Mouse (Mus musculus): ENCODE measurements around the gene Zswim8. TPM values are rescaled to one million over a fixed set of nuclear protein-coding genes. Genes with fewer than 3 reads are reported as not detected.

Gene Zswim8
- total and polyA plus RNA-seq, 3 experiments: 16.5 to 35.5 TPM; not detected in 1

DNA sequence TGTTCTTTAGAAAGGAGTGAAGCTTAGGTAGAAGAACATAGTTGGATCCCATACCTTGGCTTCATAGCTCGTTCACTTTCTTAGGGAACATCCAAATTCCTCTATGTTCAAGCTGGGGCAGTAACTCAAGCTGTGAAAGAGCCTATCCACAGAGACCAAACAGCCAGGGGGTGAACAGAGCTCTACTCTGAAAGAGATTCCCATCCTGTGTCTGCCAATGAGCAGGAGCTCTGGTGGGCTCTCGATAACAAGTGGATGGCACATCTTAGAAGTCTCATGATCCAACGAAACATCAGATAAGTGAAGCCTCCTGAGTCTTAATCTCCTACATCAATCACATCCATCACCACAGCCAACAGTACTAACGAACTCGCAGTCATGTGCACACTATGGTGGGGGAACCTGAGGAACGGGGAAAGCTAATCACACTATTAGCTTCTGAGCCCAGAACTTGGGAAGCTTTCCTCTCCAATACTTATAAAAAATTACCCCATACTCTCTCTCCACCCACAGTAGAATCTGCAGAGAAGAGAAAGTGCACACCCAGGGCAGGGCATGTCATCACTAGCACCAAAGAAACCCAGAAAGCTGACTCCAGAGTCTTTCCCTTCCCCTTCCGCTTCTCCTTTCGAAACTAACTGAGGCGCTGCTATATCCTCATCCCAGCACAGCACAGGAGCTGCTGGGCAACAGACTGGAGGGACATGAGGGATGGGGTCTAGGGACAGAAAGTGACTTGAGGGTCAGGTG lies 23.7 kb downstream of the Zswim8 start (continued):
- TF ChIP-seq TAL1 (IDR thresholded peaks at IDR 0.05; ENCODE audit: low read length) (peak; percentile 7; the same call in 1 of the 2 replicates), KAT2A (conservative IDR thresholded peaks at IDR 0.05; ENCODE audit: low read depth, low read length) (peak; percentile 55), NRF1 (IDR thresholded peaks at IDR 0.05; ENCODE audit: insufficient read depth, low read depth, low read length, poor library complexity, severe bottlenecking) (no peak), TCF12 (IDR thresholded peaks at IDR 0.05; ENCODE audit: low read depth, low read length) (peak; percentile 94), GATA1 (IDR thresholded peaks at IDR 0.05; ENCODE audit: low read depth, low read length) (peak; percentile 86), CHD1 (IDR thresholded peaks at IDR 0.05; ENCODE audit: low read depth, low read length) (no peak), POLR2A (IDR thresholded peaks at IDR 0.05; ENCODE audit: control insufficient read depth in 1 of 2, insufficient read depth in 1 of 2, low read depth in 1 of 2, low read length in 2 of 2, poor library complexity in 1 of 2) (peak in 1 of 2 experiments; percentile 53; a peak in 2 of 4 replicates), MYB (IDR thresholded peaks at IDR 0.05; ENCODE audit: low read depth, low read length) (peak; percentile 99), MAFK (IDR thresholded peaks at IDR 0.05; ENCODE audit: borderline replicate concordance, low read depth, low read length) (peak; percentile 55; the same call in 1 of the 2 replicates), ZNF384 (IDR thresholded peaks at IDR 0.05; ENCODE audit: low read depth, low read length) (0 out of 2 replicates have a peak, but pooled peaks have one; percentile 32), SMC3 (IDR thresholded peaks at IDR 0.05; ENCODE audit: low read depth, low read length) (no peak), NELFE (IDR thresholded peaks at IDR 0.05; ENCODE audit: low read depth, low read length) (peak; percentile 43; the same call in 1 of the 2 replicates), MXI1 (IDR thresholded peaks at IDR 0.05; ENCODE audit: low read depth, low read length) (peak; percentile 51; the same call in 1 of the 2 replicates), EP300 (IDR thresholded peaks at IDR 0.05; ENCODE audit: low read depth in 1 of 2, low read length in 2 of 2) (peak; percentile 90 to 99), UBTF (IDR thresholded peaks at IDR 0.05; ENCODE audit: borderline replicate concordance, insufficient read depth, low read depth, low read length) (no peak), SIN3A (IDR thresholded peaks at IDR 0.05; ENCODE audit: low read length) (peak; percentile 96)

DNA sequence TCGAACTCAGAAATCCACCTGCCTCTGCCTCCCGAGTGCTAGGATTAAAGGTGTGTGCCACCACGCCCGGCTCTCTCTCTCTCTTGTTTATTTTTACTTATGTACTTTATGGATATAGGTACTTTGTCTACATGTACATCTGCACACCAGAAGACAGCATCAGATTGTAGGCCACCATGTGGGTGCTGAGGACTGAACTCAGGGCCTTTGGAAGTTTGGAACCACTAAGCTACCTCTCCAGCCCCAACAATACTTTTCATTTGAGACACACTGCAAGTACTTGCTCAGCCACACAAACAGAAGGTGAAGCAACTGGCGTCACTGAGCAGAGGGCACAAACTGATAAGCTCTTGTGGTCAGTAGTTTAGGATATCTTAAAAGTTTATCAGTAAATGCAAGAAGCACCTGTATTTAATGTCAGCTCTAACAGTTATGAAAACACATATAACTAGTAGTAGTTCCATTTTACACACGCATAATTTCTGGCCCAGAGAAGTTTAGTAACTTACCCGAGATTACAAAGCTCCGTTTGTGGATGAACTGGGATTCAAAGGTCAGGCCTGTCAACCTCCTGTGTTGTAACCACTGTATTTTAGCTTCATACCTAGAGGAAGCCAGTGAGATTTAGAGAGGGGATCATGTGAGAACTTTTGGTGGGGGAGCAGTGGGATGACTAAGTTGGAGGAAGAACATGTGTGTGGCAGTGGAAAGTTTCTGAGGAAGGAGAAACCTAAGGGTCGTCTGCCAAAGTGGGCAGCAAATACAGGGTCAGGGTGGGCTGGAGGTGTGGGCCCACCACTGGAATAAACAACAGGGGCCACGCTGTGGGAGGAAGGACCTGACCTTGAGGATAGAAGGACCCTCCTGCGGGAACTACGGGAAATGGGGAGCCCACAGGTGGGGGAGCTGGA lies 25.9 kb downstream of the Zswim8 start:
- peak; percentile 89 for DNase-seq (ENCODE audit: low read depth, low spot score)
- Histone ChIP-seq H3K36me3 (ENCODE audit: control insufficient read depth in 1 of 2, insufficient read depth in 2 of 2, low read length in 2 of 2) (peaks cover 29 to 51% of the 10 kb centered on the region in 2 experiments), H3K4me1 (ENCODE audit: control insufficient read depth in 1 of 2, insufficient read depth in 2 of 2, low read length in 2 of 2) (peaks cover 37 to 49% of the 10 kb centered on the region in 2 experiments)
- peak; percentile 75 for TF ChIP-seq RCOR1 (IDR thresholded peaks at IDR 0.05; ENCODE audit: low read depth, low read length)
- peak; percentile 59; the same call in 1 of the 2 replicates for TF ChIP-seq MAFK (IDR thresholded peaks at IDR 0.05; ENCODE audit: borderline replicate concordance, low read depth, low read length)
- TF ChIP-seq HCFC1 (IDR thresholded peaks at IDR 0.05; ENCODE audit: low read depth, low read length): peak; percentile 53
- TF ChIP-seq MYB (IDR thresholded peaks at IDR 0.05; ENCODE audit: low read depth, low read length): peak; percentile 90
- TF ChIP-seq MAZ (IDR thresholded peaks at IDR 0.05; ENCODE audit: low read depth, low read length): peak; percentile 6; the same call in 1 of the 2 replicates
- TF ChIP-seq ZC3H11A (IDR thresholded peaks at IDR 0.05; ENCODE audit: low read depth, low read length): no peak
- peak; percentile 99 for TF ChIP-seq ZMIZ1 (IDR thresholded peaks at IDR 0.05; ENCODE audit: low read depth, low read length)
- no peak for TF ChIP-seq ZNF384 (IDR thresholded peaks at IDR 0.05; ENCODE audit: low read depth, low read length)
- 0 out of 2 replicates have a peak, but pooled peaks have one; percentile 25 for TF ChIP-seq USF1 (IDR thresholded peaks at IDR 0.05; ENCODE audit: low read depth, low read length)
- TF ChIP-seq POLR2AphosphoS5 (IDR thresholded peaks at IDR 0.05; ENCODE audit: borderline replicate concordance, low read depth, low read length): 0 out of 2 replicates have a peak, but pooled peaks have one; percentile 19
- 0 out of 2 replicates have a peak, but pooled peaks have one; percentile 39 for TF ChIP-seq JUND (IDR thresholded peaks at IDR 0.05; ENCODE audit: low read depth, low read length)
- no peak for TF ChIP-seq UBTF (IDR thresholded peaks at IDR 0.05; ENCODE audit: borderline replicate concordance, insufficient read depth, low read depth, low read length)
- peak; percentile 85 for TF ChIP-seq TBP (IDR thresholded peaks at IDR 0.05; ENCODE audit: low read depth, low read length)
- TF ChIP-seq CHD2 (IDR thresholded peaks at IDR 0.05; ENCODE audit: low read length): no peak
- TF ChIP-seq POLR2AphosphoS2 (IDR thresholded peaks at IDR 0.05; ENCODE audit: low read length): peak; percentile 93
- TF ChIP-seq E2F4 (IDR thresholded peaks at IDR 0.05; ENCODE audit: borderline replicate concordance, low read depth, low read length): no peak
- TF ChIP-seq TAL1 (IDR thresholded peaks at IDR 0.05; ENCODE audit: low read length): peak; percentile 97
- TF ChIP-seq POLR2A (IDR thresholded peaks at IDR 0.05; ENCODE audit: control insufficient read depth in 1 of 2, insufficient read depth in 1 of 2, low read depth in 1 of 2, low read length in 2 of 2, poor library complexity in 1 of 2): peak in 1 of 2 experiments; percentile 40; a peak in 2 of 4 replicates
- 0 out of 2 replicates have a peak, but pooled peaks have one; percentile 59 for TF ChIP-seq MYC (IDR thresholded peaks at IDR 0.05; ENCODE audit: low read depth, low read length)

More for the DNA sequence above, 25.9 kb downstream of the Zswim8 start:
- H3K9ac ChIP-seq (ENCODE audit: control insufficient read depth, low read depth, low read length, poor library complexity, severe bottlenecking): peak overlapping the region; percentile 96
- peak overlapping the region; percentile 78 to 90 for H3K4me3 ChIP-seq (ENCODE audit: control insufficient read depth in 1 of 2, insufficient read depth in 1 of 2, low read depth in 2 of 2, low read length in 2 of 2)
- peaks cover 33% of the 10 kb centered on the region for H3K79me2 ChIP-seq (ENCODE audit: control insufficient read depth, insufficient read depth, low read length, poor library complexity)
- peak overlapping the region; percentile 99 for H3K27ac ChIP-seq (ENCODE audit: control insufficient read depth, low read depth, low read length)
- H3K27me3 ChIP-seq (ENCODE audit: control insufficient read depth in 1 of 2, insufficient read depth in 2 of 2, low read length in 2 of 2): no peaks in the 10 kb centered on the region
- H3K9me3 ChIP-seq (replicated peaks; ENCODE audit: insufficient read depth, low read length): no peaks in the 10 kb centered on the region

Data from MEL (cell line).